Comparison of ENCODE assay signal across 10 mouse cellular contexts in genomic region chr15:27752677-27753342, GRCm38 (mm10).
A peak's percentile ranks its signal among the peaks of the same experiment; 100 is the strongest.
DNase-seq lines count a peak whose midpoint lies in the region; ATAC-seq lines count a peak whose summit lies in the region.
"Had no signal": no experiment of that assay in that cellular context is flagged by ENCODE, and none has a peak within 500 bp of the region (broad histone marks: within the 10 kb centered on the region; RNA-seq: fewer than 3 reads in every experiment).

No protein-coding gene starts in this region.

- no peak overlapping the region for H3K9ac ChIP-seq in forebrain, embryonic 12.5 days
- no peak overlapping the region for H3K9ac ChIP-seq in forebrain, embryonic 14.5 days (ENCODE audit: low read length)
- H3K9ac ChIP-seq in midbrain, embryonic 12.5 days (replicated peaks), result no peak overlapping the region
- H3K9ac ChIP-seq in midbrain, embryonic 11.5 days (ENCODE audit: low read length), result no peak overlapping the region
- no peak overlapping the region for H3K9ac ChIP-seq in kidney, embryonic 14.5 days (ENCODE audit: low read depth, low read length)
- no peak overlapping the region for H3K9ac ChIP-seq in limb, embryonic 15.5 days
- H3K9ac ChIP-seq: lung, embryonic 15.5 days had no signal

- no peaks in the 10 kb centered on the region for H3K9me3 ChIP-seq in forebrain, embryonic 12.5 days
- H3K9me3 ChIP-seq in forebrain, embryonic 14.5 days (replicated peaks; ENCODE audit: control insufficient read depth, low read length), result no peaks in the 10 kb centered on the region
- no peaks in the 10 kb centered on the region for H3K9me3 ChIP-seq in midbrain, embryonic 12.5 days
- no peaks in the 10 kb centered on the region for H3K9me3 ChIP-seq in midbrain, embryonic 11.5 days (ENCODE audit: control insufficient read depth, low read length)
- no peaks in the 10 kb centered on the region for H3K9me3 ChIP-seq in kidney, embryonic 14.5 days (ENCODE audit: control insufficient read depth, low read length)
- no peaks in the 10 kb centered on the region for H3K9me3 ChIP-seq in limb, embryonic 15.5 days
- H3K9me3 ChIP-seq: lung, embryonic 15.5 days had no signal

- no peaks in the 10 kb centered on the region for H3K27me3 ChIP-seq in forebrain, embryonic 12.5 days
- H3K27me3 ChIP-seq in forebrain, embryonic 14.5 days (replicated peaks; ENCODE audit: control insufficient read depth, insufficient read depth, low read length), result no peaks in the 10 kb centered on the region
- no peaks in the 10 kb centered on the region for H3K27me3 ChIP-seq in midbrain, embryonic 12.5 days
- no peaks in the 10 kb centered on the region for H3K27me3 ChIP-seq in midbrain, embryonic 11.5 days (ENCODE audit: control insufficient read depth, insufficient read depth, low read length)
- no peaks in the 10 kb centered on the region for H3K27me3 ChIP-seq in kidney, embryonic 14.5 days (ENCODE audit: control insufficient read depth, insufficient read depth, low read length)
- H3K27me3 ChIP-seq in limb, embryonic 15.5 days, result no peaks in the 10 kb centered on the region
- H3K27me3 ChIP-seq: lung, embryonic 15.5 days had no signal

- H3K27ac ChIP-seq in forebrain, embryonic 12.5 days, result peak overlapping the region; percentile 46; the same call in 1 of the 2 replicates
- H3K27ac ChIP-seq in forebrain, embryonic 14.5 days (ENCODE audit: low read depth, low read length), result no peak overlapping the region
- 0 out of 2 replicates have a peak overlapping the region, but pooled peaks have one; percentile 43 for H3K27ac ChIP-seq in midbrain, embryonic 12.5 days (replicated peaks)
- H3K27ac ChIP-seq in midbrain, embryonic 11.5 days (ENCODE audit: low read depth, low read length), result no peak overlapping the region
- H3K27ac ChIP-seq in kidney, embryonic 14.5 days (ENCODE audit: low read depth, low read length), result peak overlapping the region; percentile 51; the same call in 1 of the 2 replicates
- peak overlapping the region; percentile 43; the same call in 1 of the 2 replicates for H3K27ac ChIP-seq in limb, embryonic 15.5 days
- H3K27ac ChIP-seq: lung, embryonic 15.5 days had no signal

- DNase-seq in forebrain, embryonic 14.5 days (ENCODE audit: low spot score), result no peak
- DNase-seq in midbrain, embryonic 11.5 days (ENCODE audit: low spot score, missing footprints), result no peak
- no peak for DNase-seq in thymus, postnatal 10 days (ENCODE audit: low spot score in 2 of 2)
- DNase-seq: right cerebral cortex, postnatal 25 days had no signal

- no peak overlapping the region for H3K4me3 ChIP-seq in forebrain, embryonic 12.5 days (replicated peaks)
- no peak overlapping the region for H3K4me3 ChIP-seq in forebrain, embryonic 14.5 days (ENCODE audit: low read depth, low read length)
- H3K4me3 ChIP-seq in midbrain, embryonic 12.5 days, result no peak overlapping the region
- H3K4me3 ChIP-seq in midbrain, embryonic 11.5 days (ENCODE audit: low read depth, low read length), result no peak overlapping the region
- H3K4me3 ChIP-seq in kidney, embryonic 14.5 days (ENCODE audit: low read length), result no peak overlapping the region
- H3K4me3 ChIP-seq in limb, embryonic 15.5 days, result no peak overlapping the region
- H3K4me3 ChIP-seq: lung, embryonic 15.5 days had no signal

- no peak overlapping the region for H3K4me2 ChIP-seq in forebrain, embryonic 12.5 days
- no peak overlapping the region for H3K4me2 ChIP-seq in forebrain, embryonic 14.5 days (ENCODE audit: low read length)
- no peak overlapping the region for H3K4me2 ChIP-seq in midbrain, embryonic 12.5 days (replicated peaks)
- H3K4me2 ChIP-seq in midbrain, embryonic 11.5 days, result no peak overlapping the region
- no peak overlapping the region for H3K4me2 ChIP-seq in kidney, embryonic 14.5 days (replicated peaks; ENCODE audit: low read depth, low read length)
- H3K4me2 ChIP-seq in limb, embryonic 15.5 days, result no peak overlapping the region
- H3K4me2 ChIP-seq: lung, embryonic 15.5 days had no signal

- peaks cover 86% of the 10 kb centered on the region for H3K36me3 ChIP-seq in forebrain, embryonic 12.5 days (replicated peaks)
- H3K36me3 ChIP-seq in forebrain, embryonic 14.5 days (ENCODE audit: control insufficient read depth, insufficient read depth, low read length), result peaks cover 95% of the 10 kb centered on the region
- H3K36me3 ChIP-seq in midbrain, embryonic 12.5 days, result peaks cover 87% of the 10 kb centered on the region
- peaks cover 16% of the 10 kb centered on the region for H3K36me3 ChIP-seq in midbrain, embryonic 11.5 days (ENCODE audit: control insufficient read depth, insufficient read depth, low read length)
- peaks cover 92% of the 10 kb centered on the region for H3K36me3 ChIP-seq in kidney, embryonic 14.5 days (ENCODE audit: control insufficient read depth, insufficient read depth, low read length)
- H3K36me3 ChIP-seq in limb, embryonic 15.5 days, result peaks cover 90% of the 10 kb centered on the region

- H3K4me1 ChIP-seq in forebrain, embryonic 12.5 days, result peaks cover 15% of the 10 kb centered on the region
- no peaks in the 10 kb centered on the region for H3K4me1 ChIP-seq in forebrain, embryonic 14.5 days (ENCODE audit: control insufficient read depth, insufficient read depth, low read length)
- H3K4me1 ChIP-seq in midbrain, embryonic 12.5 days, result peaks cover 10% of the 10 kb centered on the region; the same call in 1 of the 2 replicates
- H3K4me1 ChIP-seq in midbrain, embryonic 11.5 days (ENCODE audit: control insufficient read depth, insufficient read depth, low read length), result peaks cover 3% of the 10 kb centered on the region; the same call in 1 of the 2 replicates
- peaks cover 12% of the 10 kb centered on the region for H3K4me1 ChIP-seq in kidney, embryonic 14.5 days (ENCODE audit: control insufficient read depth, insufficient read depth, low read length)
- peaks cover 15% of the 10 kb centered on the region for H3K4me1 ChIP-seq in limb, embryonic 15.5 days
- H3K4me1 ChIP-seq: lung, embryonic 15.5 days had no signal

- no peak for ATAC-seq in forebrain, embryonic 12.5 days (ENCODE audit: low FRiP score)
- ATAC-seq in forebrain, embryonic 14.5 days, result no peak
- ATAC-seq in midbrain, embryonic 12.5 days (ENCODE audit: low FRiP score, low read depth), result no peak
- no peak for ATAC-seq in midbrain, embryonic 11.5 days (ENCODE audit: low FRiP score)
- ATAC-seq in kidney, embryonic 14.5 days (ENCODE audit: low FRiP score, low TSS enrichment), result peak; percentile 50; the same call in 1 of the 2 replicates
- no peak for ATAC-seq in limb, embryonic 15.5 days (ENCODE audit: insufficient number of reproducible peaks, low FRiP score, low TSS enrichment, low read depth)
- ATAC-seq in activated CD4-positive, CD25-positive, alpha-beta regulatory T cell, adult 4 months, result no peak

- 55% methylated on average over 7 of the region's 7 CpGs for WGBS in forebrain, embryonic 12.5 days
- WGBS in forebrain, embryonic 14.5 days, result 42% methylated on average over 7 of the region's 7 CpGs
- WGBS in midbrain, embryonic 12.5 days, result 49% methylated on average over 7 of the region's 7 CpGs
- WGBS in midbrain, embryonic 11.5 days, result 56% methylated on average over 7 of the region's 7 CpGs
- WGBS in kidney, embryonic 14.5 days, result 61% methylated on average over 7 of the region's 7 CpGs
- 54% methylated on average over 7 of the region's 7 CpGs for WGBS in limb, embryonic 15.5 days

Comparison
In these comparisons a context has a peak if more than half of its experiments do, and no peak if none do; other contexts are left out.
1. H3K27ac ChIP-seq: peak in forebrain, embryonic 12.5 days (single experiment), midbrain, embryonic 12.5 days (single experiment), kidney, embryonic 14.5 days (single experiment) and limb, embryonic 15.5 days (single experiment); none in forebrain, embryonic 14.5 days (single experiment) and midbrain, embryonic 11.5 days (single experiment).